Mouse (Mus musculus) cerebellum, adult 18-20 months (tissue): ENCODE data around the gene Exd2.

Experiments
- DNase-seq, 2 experiments: peaks; one replicate each; pipeline ENCODE4 v3.0.0; 2021

Gene Exd2

GRCm38 (mm10) chr12:80498356-80498755 is 35.5 kb downstream of the Exd2 start:
- DNase-seq, result no peak

- DNase-seq, result no peak
These were observed 37.6 kb downstream of the Exd2 start for GRCm38 (mm10) chr12:80500506-80500905.

GRCm38 (mm10) chr12:80504718-80505117 is 41.8 kb downstream of the Exd2 start:
- no peak for DNase-seq

GRCm38 (mm10) chr12:80507041-80507745 is 44.3 kb downstream of the Exd2 start:
- no peak for DNase-seq

GRCm38 (mm10) chr12:80517977-80518376 is 55.1 kb downstream of the Exd2 start, which contains the start of gene Galnt16:
Galnt16 (plus strand) TSS chr12:80518277.
- DNase-seq, result no peak

GRCm38 (mm10) chr12:80518393-80518756 is 55.5 kb downstream of the Exd2 start:
- peak; percentile 66 to 80 for DNase-seq

DNA sequence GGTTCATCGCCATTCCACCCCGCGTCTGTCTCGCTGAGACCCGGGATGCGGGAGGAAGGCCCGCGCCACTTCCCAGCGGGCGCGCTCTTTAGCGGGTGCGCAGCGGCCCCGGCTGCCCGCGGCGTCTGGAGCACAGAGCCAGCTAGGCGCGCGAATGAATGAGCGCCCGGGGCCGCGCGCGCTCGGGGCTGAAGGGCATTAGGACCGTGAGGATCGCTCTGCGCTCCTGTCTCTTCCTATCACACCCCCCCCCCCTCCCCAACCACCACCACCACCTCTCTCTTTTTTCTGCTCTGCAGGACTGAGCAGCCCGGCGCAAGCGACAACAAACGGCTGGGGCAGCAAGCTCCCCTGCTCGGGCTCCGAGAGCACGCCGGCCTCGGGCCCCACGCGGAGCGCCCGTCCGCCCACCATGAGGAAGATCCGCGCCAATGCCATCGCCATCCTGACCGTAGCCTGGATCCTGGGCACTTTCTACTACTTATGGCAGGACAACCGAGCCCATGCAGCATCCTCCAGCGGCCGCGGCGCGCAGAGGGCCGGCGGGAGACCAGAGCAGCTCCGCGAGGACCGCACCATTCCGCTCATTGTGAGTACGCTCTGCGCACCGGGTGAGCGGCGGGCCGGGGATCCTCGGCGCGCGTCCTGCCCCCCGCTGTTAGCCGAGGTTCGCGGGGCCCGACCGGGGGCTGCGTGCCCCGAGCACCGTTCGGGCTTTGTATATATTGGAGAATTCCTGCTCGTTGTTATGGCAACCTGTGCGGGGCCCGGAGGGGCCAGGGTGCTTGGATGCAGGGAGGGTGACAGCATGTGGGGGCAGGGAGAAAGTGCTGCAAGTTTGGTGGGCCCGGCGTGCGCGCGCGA is 56.1 kb downstream of the Exd2 start:
- DNase-seq, result peak; percentile 65 to 72

DNA sequence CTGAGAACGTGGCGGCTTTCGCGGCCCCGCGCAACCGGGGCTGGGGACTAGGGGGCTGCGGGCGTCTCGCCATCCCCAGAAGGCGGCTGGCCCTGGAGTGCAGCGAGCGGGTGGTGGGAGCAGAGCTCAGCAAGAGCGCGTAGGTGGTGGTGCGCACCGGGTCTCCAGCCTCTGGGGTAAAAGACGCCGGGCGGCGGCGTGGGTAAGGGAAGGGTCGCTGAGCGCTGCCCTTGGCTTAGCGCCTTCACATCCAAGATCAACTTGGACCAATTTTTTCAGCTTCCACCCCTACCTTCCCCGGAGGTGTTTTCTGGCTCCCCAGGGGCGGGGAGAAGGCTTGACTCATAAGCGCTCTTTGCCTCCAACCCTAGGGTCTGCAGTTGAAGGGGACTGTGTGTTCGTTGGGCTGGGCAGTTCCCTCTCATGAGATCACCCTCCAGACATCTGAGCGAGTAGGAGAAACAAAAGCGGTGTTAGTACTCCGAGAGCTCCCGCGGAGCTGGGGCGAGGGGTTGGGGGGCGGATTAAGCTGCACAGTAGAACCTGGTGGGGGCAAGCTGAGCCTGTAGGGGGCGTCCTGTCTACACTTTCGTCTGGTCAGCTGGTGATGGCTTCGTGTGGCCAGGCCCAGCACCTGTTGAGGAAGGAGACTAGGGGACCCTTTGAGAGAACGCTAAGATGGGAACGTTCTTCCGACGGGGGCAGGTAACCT is 56.9 kb downstream of the Exd2 start:
- peak; percentile 65 to 70 for DNase-seq

GRCm38 (mm10) chr12:80522006-80522405 is 59.1 kb downstream of the Exd2 start:
- no peak for DNase-seq

GRCm38 (mm10) chr12:80524276-80524921 is 61.5 kb downstream of the Exd2 start:
- DNase-seq, result no peak

GRCm38 (mm10) chr12:80525513-80525912 is 62.6 kb downstream of the Exd2 start:
- no peak for DNase-seq

DNA sequence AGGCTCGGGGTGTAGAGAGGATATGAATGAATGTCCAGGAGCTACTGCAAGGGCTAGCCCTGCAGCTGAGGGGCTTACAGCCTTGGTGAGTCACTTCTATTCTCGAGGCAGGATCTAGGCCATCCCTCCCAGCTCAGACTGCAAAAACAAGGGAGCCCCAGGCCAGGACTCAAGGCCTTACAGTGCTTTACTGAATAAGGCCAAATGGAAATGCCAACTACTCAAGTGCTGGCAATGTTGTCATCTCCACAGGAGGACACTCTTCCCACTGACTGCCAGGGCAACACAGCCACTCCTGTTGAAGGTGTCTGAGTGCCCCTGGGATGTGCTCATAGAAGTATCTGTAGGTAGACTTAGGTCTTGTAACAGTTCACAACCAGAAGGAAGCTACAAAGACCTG is 63.6 kb downstream of the Exd2 start:
- peak in 1 of 2 experiments; percentile 10 for DNase-seq

GRCm38 (mm10) chr12:80527727-80528389 is 65.0 kb downstream of the Exd2 start:
- no peak for DNase-seq

DNA sequence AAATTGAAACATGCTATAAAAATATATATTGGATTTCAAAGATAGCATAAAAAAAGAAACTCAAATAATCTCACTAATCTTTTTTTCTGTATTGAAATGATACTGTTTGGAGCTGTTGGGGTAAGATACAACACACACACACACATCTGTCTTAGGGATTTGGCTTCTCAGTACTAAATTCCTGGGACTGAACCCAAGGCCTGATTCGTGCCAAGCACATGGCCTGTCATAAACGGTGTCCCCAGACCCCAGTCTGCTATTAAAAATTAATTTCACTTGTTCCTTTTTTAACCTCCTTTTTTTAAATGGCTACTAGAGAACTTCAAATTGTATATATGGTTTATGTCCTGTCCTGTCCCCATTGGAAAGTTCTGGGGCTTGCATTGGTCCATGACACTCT is 67.2 kb downstream of the Exd2 start:
- no peak for DNase-seq

GRCm38 (mm10) chr12:80530630-80531029 is 67.7 kb downstream of the Exd2 start:
- no peak for DNase-seq

DNA sequence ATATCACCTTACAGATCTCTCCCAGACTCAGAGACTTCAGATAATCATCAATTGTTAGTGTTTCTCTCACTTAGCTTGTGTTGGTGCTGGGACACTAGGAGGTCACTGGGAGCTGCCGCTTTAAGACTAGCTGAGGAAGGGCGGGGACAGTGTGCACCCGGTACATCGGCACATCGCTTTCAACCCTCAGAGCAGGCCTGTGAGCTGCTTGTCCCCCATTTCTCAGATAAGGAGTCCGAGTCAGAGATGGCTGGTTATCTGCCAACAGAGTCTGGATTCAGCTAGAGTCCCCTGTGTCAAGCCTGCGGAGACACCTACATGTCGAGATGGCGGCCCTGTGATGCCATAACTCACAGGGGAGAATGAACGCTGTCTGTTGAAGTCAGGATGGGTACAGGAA is 68.7 kb downstream of the Exd2 start:
- DNase-seq, result no peak

GRCm38 (mm10) chr12:80533876-80534275 is 71.0 kb downstream of the Exd2 start:
- peak; percentile 60 for DNase-seq

GRCm38 (mm10) chr12:80537313-80537712 is 74.4 kb downstream of the Exd2 start:
- DNase-seq, result no peak

DNA sequence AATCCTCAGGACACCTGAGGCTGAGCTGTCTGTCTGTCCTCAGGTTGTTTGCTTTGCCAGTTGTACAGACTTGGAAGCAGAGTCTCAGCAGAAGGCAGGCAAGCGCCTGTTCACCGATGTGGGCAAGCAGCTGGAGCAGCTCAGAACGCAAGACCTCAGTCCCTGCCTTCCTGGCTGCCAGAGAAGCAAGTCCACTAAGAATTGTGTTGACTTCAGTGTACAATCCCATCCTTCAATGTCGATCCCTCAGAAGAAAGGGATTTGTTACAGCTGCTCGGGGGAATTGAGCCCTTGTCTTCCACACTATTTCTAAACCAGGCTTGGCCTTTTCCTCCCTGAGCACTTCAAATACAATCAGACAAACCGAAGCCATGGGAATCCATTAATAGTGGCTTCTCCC is 75.4 kb downstream of the Exd2 start:
- DNase-seq, result no peak

GRCm38 (mm10) chr12:80545310-80545709 is 82.4 kb downstream of the Exd2 start:
- peak; percentile 36 to 41 for DNase-seq

- peak; percentile 36 to 38 for DNase-seq
These were observed 86.8 kb downstream of the Exd2 start for GRCm38 (mm10) chr12:80549646-80550045.
